Mouse (Mus musculus): ENCODE results near the gene Mpig6b.

Mpig6b gene

GRCm38 (mm10) chr17:35017706-35018030 is 48.3 kb downstream of the Mpig6b start:
- no peak for DNase-seq (ENCODE audit: low spot score in 2 of 2)

GRCm38 (mm10) chr17:35016791-35017705 is 48.9 kb downstream of the Mpig6b start:
- no peak for DNase-seq (ENCODE audit: low spot score in 2 of 2)

- no peak for DNase-seq (ENCODE audit: low spot score in 2 of 2)
Measured at GRCm38 (mm10) chr17:35016376-35016775, 49.6 kb downstream of the Mpig6b start, which contains the start of gene Vwa7. Gene Vwa7 (plus strand): TSS chr17:35016579.

- no peak for DNase-seq (ENCODE audit: low spot score in 2 of 2)
Measured at GRCm38 (mm10) chr17:35015296-35015695, 50.7 kb downstream of the Mpig6b start.

GRCm38 (mm10) chr17:35013221-35013620 is 52.8 kb downstream of the Mpig6b start:
- no peak for DNase-seq (ENCODE audit: low spot score in 2 of 2)
